Mouse (Mus musculus): Measurements from ENCODE around the gene Apbb2.

DNA sequence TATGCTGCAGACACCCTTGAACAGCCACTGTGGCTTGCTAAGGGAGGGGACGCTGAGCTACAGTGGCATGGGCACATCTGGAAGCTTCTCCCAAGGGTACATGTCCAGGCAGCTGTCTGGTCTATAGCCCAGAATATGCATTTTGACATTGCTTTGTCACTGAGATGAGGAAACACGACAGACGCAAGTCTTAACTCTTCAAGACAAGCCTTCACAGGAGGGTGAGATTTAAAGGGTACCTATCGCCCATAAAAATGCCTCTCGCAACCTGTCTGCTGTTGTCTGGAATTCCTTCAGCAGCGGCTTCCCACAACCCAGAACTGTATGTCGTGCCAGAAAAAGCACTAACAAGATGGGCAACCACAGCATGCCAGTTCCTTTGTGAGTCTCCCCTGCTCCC is 60.5 kb downstream of the Apbb2 start:
- TF ChIP-seq CTCF (IDR thresholded peaks at IDR 0.05) (no peak), POLR2A (IDR thresholded peaks at IDR 0.05; ENCODE audit: insufficient read depth, low read depth, low read length) (no peak), EP300 (IDR thresholded peaks at IDR 0.05; ENCODE audit: insufficient read depth, low read depth, low read length) (no peak)
